Mouse (Mus musculus) inflammation-experienced regulatory T-cells, adult 6 months (primary cell): ENCODE data around the gene Hps5. TPM values are rescaled to one million over a fixed set of nuclear protein-coding genes. Genes with fewer than 3 reads are reported as not detected.

Experiments used
- ATAC-seq: one replicate; pipeline ENCODE4 v1.8.0; 2017
- polyA plus RNA-seq, 3 experiments: library from polyadenylated mRNA; unstranded; fragments of 100-300 nt; shearing (Covaris generic); gene quantifications; one replicate each; pipeline ENCODE4 v1.2.1; 2017

Hps5 gene
- polyA plus RNA-seq: 10 to 100 TPM; 16.4 to 22.3 (median 19.7) TPM

- peak; percentile 91 for ATAC-seq
Measured at GRCm38 (mm10) chr7:46795287-46796205, at the start of gene Hps5, which contains the start of gene Gtf2h1. Gene Hps5 (minus strand): TSS chr7:46796064. Gene Gtf2h1 (plus strand): TSS chr7:46796103.

- ATAC-seq: peak; percentile 85
Measured at GRCm38 (mm10) chr7:46845211-46845977, 49.5 kb upstream of the Hps5 start.

- ATAC-seq: no peak
Measured at GRCm38 (mm10) chr7:46843576-46843975, 47.7 kb upstream of the Hps5 start.

GRCm38 (mm10) chr7:46842278-46842677 lies 46.4 kb upstream of the Hps5 start:
- no peak for ATAC-seq

GRCm38 (mm10) chr7:46840787-46841525 lies 45.1 kb upstream of the Hps5 start, which contains the start of gene Ldha:
Gene Ldha (plus strand): TSS chr7:46841475.
- no peak for ATAC-seq

GRCm38 (mm10) chr7:46840326-46840725 lies 44.5 kb upstream of the Hps5 start:
- no peak for ATAC-seq

GRCm38 (mm10) chr7:46839861-46840260 lies 44.0 kb upstream of the Hps5 start:
- ATAC-seq: no peak

- no peak for ATAC-seq
Measured at GRCm38 (mm10) chr7:46839446-46839845, 43.6 kb upstream of the Hps5 start.

- peak; percentile 95 for ATAC-seq
Measured at GRCm38 (mm10) chr7:46838891-46839302, 43.0 kb upstream of the Hps5 start.

GRCm38 (mm10) chr7:46838104-46838671 lies 42.3 kb upstream of the Hps5 start:
- peak; percentile 8 for ATAC-seq

- ATAC-seq: no peak
Measured at GRCm38 (mm10) chr7:46837073-46837472, 41.2 kb upstream of the Hps5 start.

- ATAC-seq: no peak
Measured at GRCm38 (mm10) chr7:46836357-46836756, 40.5 kb upstream of the Hps5 start.

- ATAC-seq: no peak
Measured at GRCm38 (mm10) chr7:46834994-46835610, 39.2 kb upstream of the Hps5 start.

GRCm38 (mm10) chr7:46833670-46834255 lies 37.9 kb upstream of the Hps5 start:
- no peak for ATAC-seq

GRCm38 (mm10) chr7:46833266-46833665 lies 37.4 kb upstream of the Hps5 start:
- peak; percentile 92 for ATAC-seq

- peak; percentile 64 for ATAC-seq
Measured at GRCm38 (mm10) chr7:46832112-46832810, 36.4 kb upstream of the Hps5 start.

GRCm38 (mm10) chr7:46831693-46832092 lies 35.8 kb upstream of the Hps5 start:
- no peak for ATAC-seq

- ATAC-seq: no peak
Measured at GRCm38 (mm10) chr7:46830799-46831590, 35.1 kb upstream of the Hps5 start.

- ATAC-seq: no peak
Measured at GRCm38 (mm10) chr7:46829911-46830310, 34.0 kb upstream of the Hps5 start.

GRCm38 (mm10) chr7:46827803-46828184 lies 31.9 kb upstream of the Hps5 start:
- no peak for ATAC-seq
